Mouse (Mus musculus) forebrain, embryonic 14.5 days (tissue): ENCODE measurements at regions not wholly inside any gene's neighbourhood (a gene's known extent, or its start where the extent isn't known, plus 50 kb on each side); places are given as distances from the start of the nearest gene placed in this dataset.
A peak's percentile ranks its signal among the peaks of the same experiment; 100 is the strongest.

Experiments
- ATAC-seq: fragments of 200-750 bp; cut with Nextera tagmentation; 2 replicates; pipeline ENCODE4 v1.8.0; 2017; ENCODE audit warnings: mild to moderate bottlenecking, moderate library complexity
- DNase-seq: peaks from one replicate; pipeline ENCODE4 v3.0.0-alpha.2; 2015; ENCODE audit warnings: low spot score
- H3K27ac ChIP-seq: fragments of 300-500 bp; sonication (generic); 2 replicates; pipeline ENCODE4 v1.5.1; 2014; ENCODE audit warnings: low read depth, mild to moderate bottlenecking, control low read depth, low read length, moderate library complexity
- H3K27me3 ChIP-seq: fragments of 300-500 bp; sonication (generic); replicated peaks from 2 replicates; pipeline ENCODE4 v1.6.1; 2014; ENCODE audit warnings: low read length, control low read depth, mixed read lengths; ENCODE audit not compliant: control insufficient read depth, insufficient read depth
- H3K36me3 ChIP-seq: fragments of 300-500 bp; sonication (generic); 2 replicates; pipeline ENCODE4 v1.6.1; 2014; ENCODE audit warnings: low read length, control low read depth; ENCODE audit not compliant: control insufficient read depth, insufficient read depth
- H3K4me1 ChIP-seq: fragments of 300-500 bp; sonication (generic); 2 replicates; pipeline ENCODE4 v1.6.1; 2014; ENCODE audit warnings: antibody characterized with exemption, low read length, control low read depth; ENCODE audit not compliant: control insufficient read depth, insufficient read depth
- H3K4me2 ChIP-seq: fragments of 300-500 bp; sonication (generic); 2 replicates; pipeline ENCODE4 v1.6.1; 2014; ENCODE audit warnings: mild to moderate bottlenecking, control low read depth, low read length
- H3K4me3 ChIP-seq: fragments of 300-500 bp; sonication (generic); 2 replicates; pipeline ENCODE4 v1.5.1; 2014; ENCODE audit warnings: low read depth, low read length, control low read depth
- H3K9ac ChIP-seq: fragments of 300-500 bp; sonication (generic); 2 replicates; pipeline ENCODE4 v1.6.1; 2014; ENCODE audit warnings: mild to moderate bottlenecking, low read length, control low read depth, moderate library complexity
- H3K9me3 ChIP-seq: fragments of 300-500 bp; sonication (generic); replicated peaks from 2 replicates; pipeline ENCODE4 v1.6.1; 2016; ENCODE audit warnings: low read length, control low read depth, mixed read lengths; ENCODE audit not compliant: control insufficient read depth
- WGBS: fragments of 180-500 bp; shearing (Covaris S2); extraction: QIAGEN DNeasy Blood & Tissue Kit; methylation state at CpG from one replicate; pipeline ENCODE4 v1.1.7; 2014; 5-methylcytosine and 5-hydroxymethylcytosine counted together

- H3K4me2 ChIP-seq, result no peak overlapping the region
- H3K27me3 ChIP-seq, result no peaks in the 10 kb centered on the region
- H3K36me3 ChIP-seq, result no peaks in the 10 kb centered on the region
- 0 out of 2 replicates have a peak overlapping the region, but pooled peaks have one; percentile 9 for H3K9ac ChIP-seq
- WGBS, result 70% methylated on average over 24 of the region's 24 CpGs
- ATAC-seq, result no peak
- no peak overlapping the region for H3K27ac ChIP-seq
- H3K9me3 ChIP-seq, result no peaks in the 10 kb centered on the region
- H3K4me1 ChIP-seq, result 0 out of 2 replicates have a peak, but pooled peaks cover 5% of the 10 kb centered on the region
- no peak for DNase-seq
- H3K4me3 ChIP-seq, result no peak overlapping the region
Observed at GRCm38 (mm10) chr6:50808811-50809668, 154.8 kb upstream of the Npvf start.

- 80% methylated on average over 4 of the region's 4 CpGs for WGBS
- H3K27ac ChIP-seq, result no peak overlapping the region
- H3K4me3 ChIP-seq, result no peak overlapping the region
- no peaks in the 10 kb centered on the region for H3K27me3 ChIP-seq
- H3K9me3 ChIP-seq, result no peaks in the 10 kb centered on the region
- 0 out of 2 replicates have a peak, but pooled peaks cover 6% of the 10 kb centered on the region for H3K4me1 ChIP-seq
- H3K9ac ChIP-seq, result 0 out of 2 replicates have a peak overlapping the region, but pooled peaks have one; percentile 9
- DNase-seq, result no peak
- no peaks in the 10 kb centered on the region for H3K36me3 ChIP-seq
- ATAC-seq, result no peak
- H3K4me2 ChIP-seq, result no peak overlapping the region
Observed at GRCm38 (mm10) chr6:50809669-50809983, 155.4 kb upstream of the Npvf start.

- Histone ChIP-seq H3K27me3 (no peaks in the 10 kb centered on the region), H3K9ac (no peak overlapping the region), H3K4me2 (no peak overlapping the region), H3K36me3 (no peaks in the 10 kb centered on the region), H3K4me3 (no peak overlapping the region), H3K4me1 (peaks cover 5% of the 10 kb centered on the region; the same call in 1 of the 2 replicates), H3K27ac (no peak overlapping the region), H3K9me3 (no peaks in the 10 kb centered on the region)
- 36% methylated on average over 10 of the region's 10 CpGs for WGBS
- DNase-seq, result peak; percentile 41
- peak; percentile 76 for ATAC-seq
Observed at GRCm38 (mm10) chr6:50814936-50815500, 160.8 kb upstream of the Npvf start.

GRCm38 (mm10) chr6:50815579-50815978, 161.3 kb upstream of the Npvf start:
- H3K36me3 ChIP-seq, result no peaks in the 10 kb centered on the region
- peaks cover 5% of the 10 kb centered on the region; the same call in 1 of the 2 replicates for H3K4me1 ChIP-seq
- no peak overlapping the region for H3K4me3 ChIP-seq
- H3K4me2 ChIP-seq, result no peak overlapping the region
- DNase-seq, result peak; percentile 58
- no peaks in the 10 kb centered on the region for H3K27me3 ChIP-seq
- H3K9ac ChIP-seq, result no peak overlapping the region
- H3K27ac ChIP-seq, result no peak overlapping the region
- peak; percentile 62 for ATAC-seq
- H3K9me3 ChIP-seq, result no peaks in the 10 kb centered on the region
- WGBS, result 64% methylated on average over 8 of the region's 8 CpGs

- Histone ChIP-seq H3K9ac (no peak overlapping the region), H3K27me3 (no peaks in the 10 kb centered on the region), H3K4me2 (no peak overlapping the region), H3K36me3 (no peaks in the 10 kb centered on the region), H3K4me1 (peaks cover 16% of the 10 kb centered on the region; the same call in 1 of the 2 replicates), H3K9me3 (no peaks in the 10 kb centered on the region), H3K27ac (no peak overlapping the region), H3K4me3 (no peak overlapping the region)
- no peak for ATAC-seq
- 77% methylated on average over 10 of the region's 10 CpGs for WGBS
- no peak for DNase-seq
Observed at GRCm38 (mm10) chr6:50817430-50817829, 163.2 kb upstream of the Npvf start.

- no peak overlapping the region for H3K9ac ChIP-seq
- ATAC-seq, result no peak
- H3K4me3 ChIP-seq, result no peak overlapping the region
- DNase-seq, result no peak
- no peak overlapping the region for H3K4me2 ChIP-seq
- H3K27me3 ChIP-seq, result no peaks in the 10 kb centered on the region
- 95% methylated on average over 5 of the region's 5 CpGs for WGBS
- H3K4me1 ChIP-seq, result peaks cover 25% of the 10 kb centered on the region
- no peak overlapping the region for H3K27ac ChIP-seq
- H3K36me3 ChIP-seq, result no peaks in the 10 kb centered on the region
- H3K9me3 ChIP-seq, result no peaks in the 10 kb centered on the region
Observed at GRCm38 (mm10) chr6:50818433-50818832, 164.2 kb upstream of the Npvf start.

GRCm38 (mm10) chr6:50818891-50819541, 164.8 kb upstream of the Npvf start:
- H3K9me3 ChIP-seq, result no peaks in the 10 kb centered on the region
- DNase-seq (no peak), ATAC-seq (no peak)
- no peak overlapping the region for H3K9ac ChIP-seq
- H3K36me3 ChIP-seq, result no peaks in the 10 kb centered on the region
- no peak overlapping the region for H3K27ac ChIP-seq
- no peak overlapping the region for H3K4me3 ChIP-seq
- no peaks in the 10 kb centered on the region for H3K27me3 ChIP-seq
- 61% methylated on average over 10 of the region's 10 CpGs for WGBS
- H3K4me1 ChIP-seq, result peaks cover 27% of the 10 kb centered on the region
- H3K4me2 ChIP-seq, result no peak overlapping the region

GRCm38 (mm10) chr6:50821401-50822235, 167.4 kb upstream of the Npvf start:
- Histone ChIP-seq H3K4me3 (no peak overlapping the region), H3K36me3 (no peaks in the 10 kb centered on the region), H3K27me3 (no peaks in the 10 kb centered on the region), H3K4me1 (peaks cover 22% of the 10 kb centered on the region), H3K9ac (no peak overlapping the region), H3K27ac (peak overlapping the region; percentile 9; the same call in 1 of the 2 replicates), H3K9me3 (no peaks in the 10 kb centered on the region), H3K4me2 (no peak overlapping the region)
- DNase-seq (peak; percentile 80), ATAC-seq (peak; percentile 56; the same call in 1 of the 2 replicates)
- whole genome bisulfite sequencing, result 55% methylated on average over 12 of the region's 12 CpGs
